Mouse (Mus musculus) bone marrow macrophage, adult 2 months (primary cell): ENCODE data around the gene Mrgprd.

Experiments used
- CTCF ChIP-seq: IDR thresholded peaks from 2 replicates; pipeline ENCODE4 v1.5.1; 2012; ENCODE audit warnings: low read depth, mild to moderate bottlenecking, low read length, moderate library complexity
- POLR2A ChIP-seq: IDR thresholded peaks from 2 replicates; pipeline ENCODE4 v1.6.1; 2012; ENCODE audit warnings: mild to moderate bottlenecking, low read depth, low read length, borderline replicate concordance

- no peak for TF ChIP-seq POLR2A
- no peak for TF ChIP-seq CTCF
These were observed 11.9 kb upstream of the Mrgprd start for GRCm38 (mm10) chr7:145302488-145303285.
